Mouse (Mus musculus): ENCODE data around the gene Tnfrsf14.

Tnfrsf14 gene

DNA sequence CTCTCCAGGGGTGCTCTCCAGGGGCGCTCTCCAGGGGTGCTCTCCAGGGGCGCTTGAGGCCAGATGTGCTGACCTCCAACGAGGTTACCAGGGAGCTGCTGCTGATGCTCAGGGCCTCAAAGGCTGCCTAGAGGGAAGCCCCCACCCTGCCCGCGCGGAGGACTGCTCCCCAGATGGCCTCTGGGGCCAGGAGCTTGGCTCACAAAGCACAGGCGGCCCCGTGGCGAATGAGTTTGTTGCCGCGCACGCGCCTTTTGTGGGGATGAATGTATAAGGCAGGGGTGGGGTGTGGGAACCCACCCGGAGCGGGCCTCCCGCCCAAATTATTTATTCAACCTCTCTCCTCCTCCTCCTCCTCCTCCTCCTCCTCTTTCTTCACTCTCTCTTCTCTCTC is 21.2 kb upstream of the Tnfrsf14 start:
- in situ Hi-C loops (cut with MboI), result no loop called here

DNA sequence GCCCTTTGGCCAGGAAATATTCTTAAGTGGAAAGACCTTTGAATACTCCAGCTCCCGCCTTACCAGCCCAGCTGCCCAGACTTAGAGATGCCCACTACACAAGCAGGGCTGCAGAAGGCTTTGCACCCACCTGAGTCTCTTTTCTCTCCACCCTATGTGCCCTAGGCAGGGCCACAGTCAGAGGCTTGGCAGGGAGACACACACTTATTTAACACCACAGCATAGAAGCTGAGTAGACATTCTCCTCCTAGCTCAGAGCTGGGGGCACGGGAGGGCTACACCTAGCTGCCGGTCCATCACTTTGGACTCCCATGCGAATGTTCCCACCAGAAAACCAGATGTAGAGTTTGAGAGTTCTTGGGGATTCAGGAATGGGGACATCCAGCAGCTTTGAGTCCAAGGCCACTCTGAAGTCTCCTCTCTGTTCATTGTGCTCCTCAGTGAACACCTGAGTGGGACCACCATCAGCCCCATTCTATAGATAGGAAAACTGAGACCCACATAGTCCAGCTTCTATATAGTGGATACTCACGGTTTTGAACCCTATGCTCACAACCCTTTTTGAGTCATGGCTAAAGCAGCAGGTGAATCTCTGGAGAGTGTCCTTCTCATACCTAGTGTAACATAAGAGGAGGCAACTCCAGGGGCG is 20.7 kb upstream of the Tnfrsf14 start:
- in situ Hi-C loops (cut with MboI), result no loop called here

DNA sequence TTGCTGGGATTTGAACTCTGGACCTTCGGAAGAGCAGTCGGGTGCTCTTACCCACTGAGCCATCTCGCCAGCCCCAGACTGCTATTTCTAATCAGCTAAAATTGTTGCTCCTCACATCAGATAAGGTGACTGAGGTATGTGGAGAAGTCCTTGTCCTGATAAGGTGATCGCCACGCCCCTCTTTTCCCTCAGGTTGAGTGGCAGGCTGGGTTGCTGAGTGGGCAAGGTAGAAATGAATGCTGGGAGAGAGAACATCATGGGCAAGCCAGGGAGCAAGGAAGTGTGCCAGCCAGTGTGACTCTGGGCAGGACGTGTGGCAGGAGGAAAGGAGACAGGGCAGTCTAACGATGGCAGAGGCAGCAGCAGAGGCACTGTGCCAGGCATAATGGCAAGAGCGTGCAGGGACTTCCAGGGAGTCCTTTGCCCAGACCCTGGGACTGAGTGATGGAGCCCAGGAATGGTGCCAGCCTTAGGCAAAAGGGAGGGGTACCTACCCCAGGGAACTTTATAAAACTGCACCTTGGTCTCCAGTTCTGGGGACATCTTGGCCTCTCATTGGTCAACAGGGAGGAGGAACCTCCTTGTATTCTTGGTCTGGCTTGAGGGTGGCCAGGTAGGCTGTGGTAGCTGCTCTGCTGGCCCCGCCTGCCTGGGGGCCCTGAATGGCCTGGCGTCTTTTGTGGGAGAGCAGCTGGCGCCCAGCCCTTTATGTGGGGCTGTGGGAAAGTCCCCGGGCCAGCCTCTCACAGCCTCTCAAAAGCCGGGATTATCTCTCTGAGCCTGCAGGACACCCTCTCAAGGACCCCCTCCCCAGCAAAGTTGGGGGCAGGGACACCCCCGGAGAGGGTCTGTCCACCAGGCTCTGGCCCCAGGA is 19.9 kb upstream of the Tnfrsf14 start:
- in situ Hi-C loops (cut with MboI), result no loop called here

DNA sequence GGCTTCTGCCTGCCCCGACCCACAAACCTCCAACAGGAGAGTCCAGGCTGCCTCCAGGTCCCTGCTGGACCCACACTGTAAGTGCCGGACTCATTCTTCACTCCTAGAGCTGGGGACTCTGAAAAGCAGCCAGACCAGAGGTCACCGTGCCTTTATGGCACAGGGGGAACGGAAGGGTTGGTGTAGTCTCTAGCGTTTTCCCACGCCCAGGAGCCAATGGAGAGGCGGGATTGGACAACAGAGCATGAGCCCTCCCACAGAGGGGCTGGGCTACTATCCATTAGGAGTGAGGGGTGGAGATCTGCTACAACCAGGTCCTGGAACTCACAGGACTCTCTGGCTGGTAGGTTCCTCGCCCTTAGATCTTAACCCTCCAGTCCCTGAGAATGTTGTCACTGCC is 18.0 kb upstream of the Tnfrsf14 start:
- in situ Hi-C loops (cut with MboI), result no loop called here

DNA sequence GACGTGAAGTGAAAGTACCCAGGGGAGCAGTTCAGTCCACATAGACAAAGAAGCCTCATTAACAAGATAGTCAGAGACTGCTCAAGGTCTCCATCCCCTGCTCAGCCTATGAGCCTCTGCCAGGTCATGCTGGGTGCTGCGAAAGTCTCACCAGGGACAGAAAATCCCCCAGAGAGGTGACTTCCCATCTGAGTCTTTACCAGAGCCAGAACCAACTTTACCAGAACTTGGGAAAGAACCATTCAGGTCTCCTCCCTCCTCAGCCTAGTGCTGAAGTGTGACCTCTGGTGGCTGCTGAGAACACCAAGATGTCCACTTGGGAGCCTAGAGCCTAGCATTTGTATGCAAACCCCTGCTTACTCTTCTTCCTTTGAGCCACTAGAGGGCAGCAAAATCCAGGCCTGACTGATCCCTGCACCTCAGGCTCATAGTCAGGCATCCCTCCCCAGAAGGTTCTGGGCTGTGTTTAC is 15.8 kb upstream of the Tnfrsf14 start:
- in situ Hi-C loops (cut with MboI), result no loop called here

DNA sequence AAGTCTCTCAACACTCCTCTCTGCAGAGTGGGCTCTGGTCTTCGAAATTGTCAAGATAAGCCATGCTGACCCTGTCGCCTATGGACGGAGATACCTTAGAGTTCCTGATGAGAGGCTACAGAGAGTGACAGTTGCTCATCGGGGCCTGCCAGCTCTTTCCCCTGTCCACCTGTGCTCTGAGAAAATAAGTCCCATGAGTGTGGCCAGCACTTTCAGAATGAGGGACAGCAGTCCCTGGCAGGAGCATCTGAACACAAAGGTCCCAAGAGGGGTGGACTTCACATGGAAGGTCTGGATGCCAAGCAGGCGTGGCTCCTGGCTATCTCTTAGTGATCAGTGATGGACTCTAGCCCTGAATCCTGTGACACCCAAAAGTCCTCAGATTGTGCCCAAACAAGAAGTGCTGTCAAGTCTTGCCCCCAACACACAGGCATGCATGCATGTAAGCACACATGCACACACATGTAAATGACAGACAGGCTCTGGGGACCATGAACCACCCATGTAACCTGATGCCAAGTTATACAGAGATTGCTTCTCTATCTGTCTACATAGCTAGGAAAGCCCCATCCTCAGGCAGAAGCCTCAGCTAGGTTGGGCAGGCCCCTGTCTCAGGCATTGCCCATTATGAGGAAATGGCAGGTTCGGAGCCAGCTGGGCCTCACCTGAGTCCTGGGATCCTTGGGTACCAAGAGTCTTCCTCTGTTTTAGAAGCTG is 15.1 kb upstream of the Tnfrsf14 start:
- in situ Hi-C loops (cut with MboI), result no loop called here

DNA sequence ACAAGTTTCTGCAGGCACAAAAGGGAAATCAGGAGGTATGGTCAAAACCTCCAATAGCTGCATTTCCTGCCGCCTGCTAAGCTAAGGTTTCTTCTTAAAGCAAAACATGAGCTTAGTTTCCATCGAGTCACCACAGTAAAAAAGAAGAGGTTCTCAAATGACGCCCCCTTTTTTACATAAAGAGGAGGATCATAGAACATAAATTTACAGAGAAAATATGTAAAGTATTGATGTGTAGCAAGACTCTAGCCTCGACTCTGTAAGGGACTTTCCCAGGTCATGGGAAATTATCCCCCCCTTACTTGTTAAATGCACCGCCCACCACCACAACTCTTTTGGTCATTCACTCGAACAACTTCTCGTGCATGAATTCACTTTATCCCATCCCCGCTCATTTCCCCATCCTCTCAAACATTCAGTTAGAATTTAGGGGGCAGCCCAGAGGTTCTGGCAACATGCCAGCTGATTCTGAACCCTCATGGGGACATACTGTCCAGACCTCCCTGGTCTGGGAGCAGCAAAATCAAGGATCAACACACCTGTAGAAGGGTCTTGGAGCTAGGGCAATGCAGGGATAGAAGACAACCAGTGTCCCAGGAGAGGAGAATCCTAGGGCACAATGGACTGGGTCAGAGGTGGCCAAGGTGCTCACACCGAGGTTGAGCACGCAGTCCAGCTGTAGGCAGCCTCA is 14.4 kb upstream of the Tnfrsf14 start:
- in situ Hi-C loops (cut with MboI), result no loop called here

DNA sequence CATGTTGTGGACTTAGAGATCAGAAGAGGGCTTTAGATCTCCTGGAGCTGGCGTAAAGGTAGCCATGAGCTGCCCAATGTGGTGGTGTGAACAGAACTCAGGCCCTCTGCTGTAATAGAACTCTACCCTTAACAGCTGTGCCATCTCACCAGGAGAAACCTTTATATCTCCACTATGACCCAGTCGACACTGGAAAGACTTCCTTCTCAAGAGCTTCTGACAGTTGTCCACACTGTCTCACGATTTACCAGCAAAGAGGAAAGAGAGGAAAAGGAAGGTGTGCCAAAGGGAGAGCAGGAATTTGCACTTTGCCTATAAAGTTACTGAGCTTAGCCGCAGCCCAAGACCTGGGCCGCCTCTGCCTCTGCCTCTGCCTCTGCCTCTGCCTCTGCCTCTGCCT is 13.5 kb upstream of the Tnfrsf14 start:
- in situ Hi-C loops (cut with MboI), result no loop called here

DNA sequence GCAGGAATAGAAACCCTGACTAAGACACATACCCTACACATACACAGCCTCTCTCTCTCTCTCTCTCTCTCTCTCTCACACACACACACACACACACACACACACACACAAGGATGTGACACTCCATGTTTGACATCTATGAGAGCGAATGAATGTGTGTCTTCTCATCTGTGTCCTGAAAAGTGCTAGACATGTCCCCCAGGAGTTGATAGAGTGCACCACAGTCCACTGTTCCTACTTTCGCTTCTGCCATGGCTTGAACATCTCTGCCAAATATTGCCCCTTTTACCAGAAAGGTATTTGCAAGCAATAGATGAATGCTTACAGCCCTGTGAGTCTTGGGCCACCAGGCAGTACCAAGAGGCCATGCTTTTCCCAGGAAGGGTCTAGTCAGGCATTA is 11.8 kb upstream of the Tnfrsf14 start:
- in situ Hi-C loops (cut with MboI), result no loop called here

DNA sequence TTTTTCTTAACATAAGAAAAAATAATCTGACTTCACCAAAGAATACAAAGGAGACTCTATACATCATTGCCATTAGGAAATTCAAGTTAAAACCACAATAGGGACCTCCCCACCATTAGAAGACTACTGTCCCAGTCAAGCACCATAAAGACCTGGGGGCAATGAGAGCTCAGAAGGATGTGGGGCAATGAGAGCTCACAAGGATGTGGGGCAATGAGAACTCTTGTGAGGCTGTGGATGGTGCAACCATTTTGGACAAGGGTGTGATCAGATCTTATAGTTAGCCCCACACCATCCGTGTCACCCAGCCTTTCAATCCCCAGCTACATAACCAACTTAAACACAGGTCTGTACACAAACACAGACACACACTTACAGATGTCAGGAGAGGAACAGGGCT is 9.4 kb upstream of the Tnfrsf14 start:
- in situ Hi-C loops (cut with MboI), result no loop called here

DNA sequence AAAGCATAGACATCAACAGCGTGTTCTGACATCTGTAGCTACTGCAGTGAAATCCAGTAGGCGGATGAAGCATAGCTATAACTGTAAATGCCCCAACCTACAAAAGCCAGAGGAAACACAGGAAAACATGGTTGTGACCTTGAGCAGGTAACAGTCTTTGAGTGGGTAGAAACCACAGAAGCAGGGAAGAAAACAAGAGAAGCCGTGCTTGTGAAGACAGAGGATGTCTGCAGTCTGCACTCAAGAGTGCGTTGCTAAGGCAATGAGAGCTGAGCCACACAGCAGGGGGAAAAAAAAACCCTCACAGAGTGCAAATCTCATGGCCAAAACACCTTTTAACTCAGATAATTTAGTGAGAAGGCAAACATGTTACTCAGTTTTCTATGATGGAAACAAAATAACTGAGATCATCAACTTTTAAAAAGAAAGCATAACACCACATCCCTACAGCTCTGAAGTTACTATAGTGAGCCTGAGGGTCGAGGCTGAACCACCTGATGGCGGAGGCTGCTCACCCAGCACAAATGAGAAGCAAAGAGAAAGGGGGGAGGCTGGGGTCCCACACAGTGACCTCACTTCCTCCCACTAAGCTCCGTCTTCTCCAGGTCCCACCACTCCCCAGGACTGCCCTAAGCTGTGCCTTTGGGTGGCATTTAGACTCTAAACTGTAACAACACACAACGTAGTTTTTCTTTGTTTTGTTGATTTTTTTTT is 8.3 kb upstream of the Tnfrsf14 start:
- in situ Hi-C loops (cut with MboI), result no loop called here

DNA sequence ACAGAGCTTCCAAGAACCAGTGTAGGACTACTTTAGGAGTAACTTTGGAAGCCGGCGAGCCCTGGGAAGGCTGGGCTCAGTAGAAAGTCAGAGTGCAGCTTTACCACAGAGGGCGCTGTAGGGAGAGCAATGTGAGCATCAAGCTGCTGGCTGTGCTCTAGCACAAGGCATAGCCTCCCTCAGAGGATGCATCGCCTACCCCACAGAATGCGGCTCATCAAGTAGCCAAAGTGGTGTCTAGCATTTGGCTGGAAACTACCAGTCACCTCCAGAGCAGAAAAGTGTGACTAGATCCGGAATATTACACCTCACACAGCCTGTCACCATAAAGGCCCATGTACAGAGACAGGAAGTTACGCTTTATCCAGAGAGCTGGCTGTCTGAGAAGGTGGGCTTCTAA is 7.4 kb upstream of the Tnfrsf14 start:
- in situ Hi-C loops (cut with MboI), result no loop called here

DNA sequence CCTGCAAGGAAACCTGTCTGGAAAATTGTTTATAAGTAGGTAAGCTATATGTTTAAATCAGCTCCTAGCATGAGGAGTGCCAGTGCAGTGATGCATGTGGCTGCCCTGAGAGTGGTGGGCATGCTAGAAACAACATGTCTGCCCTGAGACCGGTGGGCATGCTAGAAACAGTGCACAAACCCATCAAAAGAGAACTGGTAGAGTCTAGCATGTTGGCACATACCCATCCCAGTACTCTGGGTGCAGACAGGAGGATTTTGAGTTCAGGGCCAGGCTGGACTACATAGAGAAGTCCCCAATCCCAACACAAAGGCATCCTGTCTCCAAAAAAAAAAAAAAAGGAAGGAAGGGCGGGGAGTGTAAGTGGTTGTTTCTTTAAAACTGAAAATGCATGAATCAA is 6.4 kb upstream of the Tnfrsf14 start:
- in situ Hi-C loops (cut with MboI), result no loop called here

DNA sequence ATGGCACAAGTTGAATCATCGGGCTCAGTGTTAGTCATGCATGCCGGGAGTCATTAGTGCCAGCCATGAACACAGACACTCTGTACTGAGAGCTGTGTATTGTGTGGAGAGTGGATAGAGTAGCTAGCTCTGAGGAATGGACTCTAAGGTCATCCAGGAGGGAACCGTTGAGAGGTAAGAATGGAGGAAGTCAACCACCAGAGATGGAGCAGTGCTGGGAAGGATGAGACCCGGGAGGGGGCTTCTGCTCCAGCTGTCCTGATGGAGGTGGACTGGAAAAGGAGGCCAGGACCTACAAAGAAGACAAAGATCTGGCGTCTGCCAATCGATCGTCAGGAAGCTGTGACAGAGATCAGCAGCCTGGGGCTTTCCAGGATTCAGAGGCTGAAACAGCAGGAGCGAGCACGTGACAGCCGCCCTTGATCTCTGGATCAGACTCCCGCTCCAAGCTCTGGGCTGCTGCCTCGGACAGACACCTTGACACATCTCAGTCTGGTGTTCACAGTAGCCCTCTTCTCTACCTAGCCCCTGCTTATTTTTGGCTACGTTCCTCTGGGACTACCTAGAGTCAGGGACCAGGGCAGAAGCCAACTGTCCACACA is 5.0 kb upstream of the Tnfrsf14 start:
- in situ Hi-C loops (cut with MboI), result no loop called here

DNA sequence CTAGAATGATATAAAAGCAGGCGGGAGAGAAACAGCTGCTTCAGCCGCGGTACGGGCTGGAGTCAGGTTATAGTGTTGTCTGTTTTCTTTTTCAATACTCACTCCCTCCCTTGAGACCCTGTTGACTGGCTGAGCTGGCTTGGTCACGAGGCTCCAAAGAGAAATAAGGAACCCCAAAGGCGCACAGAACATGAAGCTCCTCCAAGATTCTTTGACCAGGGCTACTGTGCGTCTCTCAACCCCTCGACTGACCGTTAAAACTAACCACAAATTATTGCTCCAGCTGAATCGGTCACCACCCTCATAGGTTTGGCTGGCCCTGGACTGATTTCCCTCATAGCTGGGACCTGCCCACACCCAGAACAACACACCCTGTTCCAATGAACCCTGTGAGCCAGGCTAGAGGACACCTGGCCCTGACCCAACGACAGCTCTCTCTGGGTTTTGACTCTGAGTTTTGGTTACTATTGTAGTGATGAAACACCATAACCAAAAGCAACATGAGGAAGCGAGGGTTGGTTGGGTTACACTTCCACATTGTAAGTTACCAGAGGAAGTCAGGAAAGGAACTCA is 811 bp upstream of the Tnfrsf14 start:
- in situ Hi-C loops (cut with MboI), result no loop called here

DNA sequence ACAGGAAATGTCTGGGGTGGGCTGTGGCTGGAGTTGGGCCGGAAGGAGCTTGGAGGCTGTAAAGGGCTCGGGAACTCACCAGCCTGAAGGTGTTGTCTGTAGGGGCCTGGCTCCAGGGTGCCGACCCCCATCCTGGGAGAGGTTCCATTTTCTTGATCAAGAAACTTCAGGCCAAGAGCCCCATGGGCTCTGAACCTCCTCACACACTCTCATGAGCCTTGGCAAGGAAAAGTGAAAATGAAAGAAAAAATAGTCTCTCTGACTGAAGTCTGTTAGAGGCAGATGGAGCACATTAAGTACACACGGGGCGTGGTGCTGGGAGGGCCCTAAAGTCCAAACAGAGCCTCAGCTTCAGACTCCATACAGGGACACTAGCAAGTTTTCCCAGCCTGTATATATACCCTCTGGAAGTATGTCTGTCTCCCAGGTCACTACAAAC is 445 bp downstream of the Tnfrsf14 start:
- in situ Hi-C loops (cut with MboI), result no loop called here

DNA sequence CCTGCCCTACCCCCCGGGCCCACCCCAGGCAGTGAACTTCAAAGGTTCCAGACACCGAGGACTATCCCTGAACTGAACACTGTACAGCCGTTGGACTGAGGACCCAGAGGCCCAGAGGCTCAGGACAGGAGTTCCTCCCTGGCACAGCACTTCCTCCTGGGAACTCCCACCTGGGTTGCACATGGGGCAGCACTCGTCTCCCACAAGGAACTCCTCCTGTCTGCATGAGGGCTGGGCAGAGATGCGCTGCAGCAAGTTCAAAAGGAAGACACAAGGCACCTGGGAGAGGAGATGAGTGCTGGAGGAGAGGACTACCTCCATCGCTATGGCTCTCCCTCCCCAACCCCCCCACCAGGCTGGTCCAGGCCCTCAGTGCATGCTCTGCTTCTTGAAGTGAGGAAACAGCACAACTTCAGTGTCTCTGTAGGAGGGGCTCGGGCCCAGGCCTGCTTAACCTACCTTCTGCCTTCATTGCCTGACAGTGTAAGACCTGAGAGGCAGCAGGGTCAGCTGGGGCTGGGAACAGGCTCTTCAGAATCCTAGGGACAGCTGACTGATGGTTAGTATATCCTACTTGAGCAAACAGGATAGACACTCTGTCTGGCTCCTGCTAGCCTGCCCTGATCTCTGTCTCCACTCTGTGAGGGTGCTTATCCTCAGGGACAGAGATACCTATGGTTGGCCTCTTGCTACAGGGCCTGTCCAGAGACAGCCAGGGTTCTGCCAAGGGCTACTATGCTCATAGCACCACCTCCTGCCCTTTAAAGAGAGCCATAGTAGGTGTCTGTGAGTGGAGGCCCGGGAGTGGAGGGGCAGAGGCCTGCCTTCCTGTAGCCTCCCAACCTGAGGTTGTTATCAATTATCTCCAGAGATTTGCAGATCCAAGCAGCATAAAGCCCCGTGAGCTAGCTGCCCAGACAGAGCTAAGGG is 1.1 kb downstream of the Tnfrsf14 start:
- in situ Hi-C loops (cut with MboI), result no loop called here

DNA sequence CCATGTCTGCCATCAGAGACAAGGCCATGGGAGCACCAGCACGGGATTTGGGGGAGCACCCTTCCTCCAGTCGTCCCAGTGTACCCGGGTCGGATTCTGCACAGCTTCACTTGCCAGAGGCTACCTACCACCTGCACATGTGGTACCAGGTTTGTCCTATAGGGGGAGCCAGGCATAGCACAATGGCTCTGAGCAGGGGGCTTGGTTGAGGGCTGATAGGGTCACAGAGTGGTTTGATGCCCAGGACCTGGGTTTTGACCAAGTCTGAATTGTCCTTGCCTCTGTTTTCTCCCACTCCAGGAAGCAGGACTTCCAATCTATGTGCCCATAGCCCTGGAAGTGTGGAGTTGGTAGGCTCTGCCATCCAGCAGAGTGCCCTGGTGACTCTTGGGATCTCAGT is 3.0 kb downstream of the Tnfrsf14 start:
- in situ Hi-C loops (cut with MboI), result no loop called here

DNA sequence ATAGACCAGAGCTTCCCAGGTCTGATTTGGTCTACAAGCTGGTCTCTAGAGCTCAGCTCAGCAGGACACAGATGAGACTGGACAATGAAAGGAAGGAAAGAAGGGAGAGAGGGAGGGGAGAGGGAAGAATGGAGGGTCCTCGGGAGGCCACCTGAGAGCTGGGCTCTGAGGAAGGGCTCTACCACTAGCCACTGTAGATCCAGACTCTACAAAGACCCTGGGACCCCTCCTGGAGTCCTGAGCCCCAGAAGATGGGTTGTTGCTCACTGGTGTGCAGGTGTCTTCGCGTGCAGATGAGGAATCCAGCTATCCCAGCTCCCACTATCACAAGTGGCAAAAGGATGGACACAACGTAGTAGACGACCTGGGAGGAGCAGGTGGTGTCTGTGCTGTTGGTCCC is 5.4 kb downstream of the Tnfrsf14 start:
- in situ Hi-C loops (cut with MboI), result no loop called here

DNA sequence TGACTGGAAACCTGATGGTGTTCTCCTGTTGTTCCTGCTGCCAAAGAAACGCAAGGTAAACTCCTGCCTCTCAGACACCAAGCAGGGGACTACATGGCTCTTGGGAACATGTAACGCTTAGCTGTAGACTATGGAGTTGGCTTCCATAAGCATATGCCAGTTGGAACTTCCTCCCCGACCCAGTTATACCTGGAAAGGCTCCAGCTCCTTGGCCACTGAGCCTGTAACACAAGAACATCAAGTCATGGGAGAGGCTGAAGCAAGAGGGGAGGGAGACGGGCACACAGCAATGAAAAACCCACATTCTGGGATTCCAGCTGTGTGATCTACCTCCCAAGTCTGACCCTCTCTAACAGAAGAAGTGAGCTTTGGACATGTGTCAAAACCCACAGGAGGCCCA is 6.1 kb downstream of the Tnfrsf14 start:
- in situ Hi-C loops (cut with MboI), result no loop called here
